Mouse (Mus musculus): ENCODE measurements around the gene Slc46a3.

DNA sequence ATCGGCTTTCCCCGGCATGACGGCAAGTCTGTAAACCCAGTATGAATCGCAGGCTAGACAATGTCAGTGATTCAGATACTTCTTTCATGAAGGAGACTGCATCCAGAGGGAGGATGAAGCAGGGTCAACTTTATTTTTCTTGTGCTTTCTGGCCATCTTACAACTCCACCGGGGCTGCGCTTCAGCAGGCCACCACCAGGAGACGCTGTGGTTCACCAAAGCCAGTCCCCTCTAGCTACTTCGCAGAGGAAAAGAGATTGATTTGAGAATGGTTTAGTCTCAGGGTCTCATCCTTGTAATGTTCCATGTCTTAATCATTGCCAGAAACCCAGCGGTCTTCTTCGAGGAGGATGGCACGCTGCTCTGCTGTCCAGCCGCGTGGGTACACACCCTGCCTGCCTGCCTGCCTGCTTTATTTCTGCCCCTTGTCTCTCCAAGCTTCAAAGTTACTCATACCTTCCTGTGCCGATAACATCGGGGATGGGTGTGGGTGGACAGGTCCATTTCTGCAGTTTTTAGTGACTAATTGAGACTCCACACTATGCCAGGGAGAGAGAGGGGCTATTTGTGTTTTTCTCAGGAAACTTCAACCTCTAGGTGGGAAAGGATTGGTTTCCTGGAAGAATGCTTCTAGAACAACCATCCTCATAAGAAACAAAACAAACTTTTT is 31.5 kb upstream of the Slc46a3 start:
- TF ChIP-seq CTCF (IDR thresholded peaks at IDR 0.05; ENCODE audit: control insufficient read depth, insufficient read depth, insufficient replicate concordance, low read depth, low read length) (peak; percentile 98), POLR2A (IDR thresholded peaks at IDR 0.05; ENCODE audit: control insufficient read depth, low read depth, low read length) (no peak)

Data from testis, adult 2 months (tissue).